Mouse (Mus musculus) embryonic facial prominence, embryonic 12.5 days (tissue): ENCODE measurements around the gene Nkiras2. TPM values are rescaled to one million over a fixed set of nuclear protein-coding genes. Genes with fewer than 3 reads are reported as not detected.
A peak's percentile ranks its signal among the peaks of the same experiment; 100 is the strongest.

Experiments used
- ATAC-seq: fragments of 200-750 bp; cut with Nextera tagmentation; 2 replicates; pipeline ENCODE4 v1.8.0; 2017; ENCODE audit not compliant: insufficient number of reproducible peaks, insufficient read depth, low FRiP score, low TSS enrichment
- H3K27ac ChIP-seq: fragments of 300-500 bp; sonication (generic); 2 replicates; pipeline ENCODE4 v1.5.1; 2016; ENCODE audit warnings: mild to moderate bottlenecking
- H3K27me3 ChIP-seq: fragments of 300-500 bp; sonication (generic); 2 replicates; pipeline ENCODE4 v1.6.1; 2016; ENCODE audit warnings: mild to moderate bottlenecking, moderate library complexity
- H3K36me3 ChIP-seq: fragments of 300-500 bp; sonication (generic); 2 replicates; pipeline ENCODE4 v1.6.1; 2016; ENCODE audit warnings: mild to moderate bottlenecking
- H3K4me1 ChIP-seq: fragments of 300-500 bp; sonication (generic); 2 replicates; pipeline ENCODE4 v1.6.1; 2016
- H3K4me2 ChIP-seq: fragments of 300-500 bp; sonication (generic); replicated peaks from 2 replicates; pipeline ENCODE4 v1.6.1; 2016; ENCODE audit warnings: mild to moderate bottlenecking, moderate library complexity
- H3K4me3 ChIP-seq: fragments of 300-500 bp; sonication (generic); 2 replicates; pipeline ENCODE4 v1.5.1; 2016; ENCODE audit warnings: mild to moderate bottlenecking
- H3K9ac ChIP-seq: fragments of 300-500 bp; sonication (generic); 2 replicates; pipeline ENCODE4 v1.6.1; 2016; ENCODE audit warnings: mild to moderate bottlenecking, moderate library complexity
- H3K9me3 ChIP-seq: fragments of 300-500 bp; sonication (generic); 2 replicates; pipeline ENCODE4 v1.6.1; 2016; ENCODE audit warnings: mild to moderate bottlenecking, moderate library complexity
- WGBS: fragments of 180-500 bp; shearing (Covaris S2); methylation state at CpG from one replicate; pipeline ENCODE4 v1.1.7; 2016; 5-methylcytosine and 5-hydroxymethylcytosine counted together
- polyA plus RNA-seq: library from polyadenylated mRNA; unstranded; fragments of >200 nt; fragmentation: Nextera tagmentation; extraction: Ambion mirVana; gene quantifications from 2 replicates; pipeline ENCODE4 v1.2.1, GENCODE M21; 2016

The Nkiras2 gene
- polyA plus RNA-seq = 80.6 and 83.7 TPM in 2 replicates

DNA sequence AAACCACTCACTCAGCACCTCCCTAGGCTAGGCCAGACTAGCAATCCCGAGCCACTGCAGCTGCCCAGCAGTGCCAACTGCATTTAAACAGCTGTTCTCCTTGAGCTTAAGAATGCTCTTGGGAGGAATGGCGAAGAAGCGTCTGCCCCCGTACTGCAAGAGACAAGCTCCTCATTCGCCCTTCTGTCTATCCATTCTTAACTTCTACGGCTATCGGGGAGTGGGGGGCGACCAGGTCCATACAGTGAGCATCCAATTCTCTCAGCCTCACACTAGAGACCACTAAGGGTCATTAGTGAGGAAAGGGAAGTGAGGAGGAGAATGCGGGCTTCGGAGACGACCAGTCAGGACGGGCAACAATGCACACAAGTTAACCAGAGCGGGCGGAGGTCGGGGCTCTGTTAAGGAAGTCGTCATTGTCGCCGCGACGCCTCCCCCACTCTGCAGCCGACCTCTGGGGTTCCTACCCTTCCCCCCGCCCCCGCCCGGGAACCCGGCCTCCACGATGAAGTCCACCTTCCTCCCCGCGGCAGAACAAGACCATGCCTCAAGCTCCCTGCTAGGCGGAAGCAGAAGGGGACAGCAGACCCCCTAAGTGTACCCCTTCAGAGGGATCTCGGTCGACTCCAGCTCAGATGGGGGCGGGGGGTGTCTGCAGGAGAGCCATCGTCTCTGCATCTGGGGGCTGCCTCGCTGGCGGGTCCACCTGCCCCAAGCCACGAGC is at the start of gene Nkiras2:
Gene Nkiras2 (plus strand): TSS at position 484 of the 724 bp plus-strand sequence.
- WGBS = under 1% methylated on average over 36 of the region's 36 CpGs
- Histone ChIP-seq H3K36me3 (0 out of 2 replicates have a peak, but pooled peaks cover 10% of the 10 kb centered on the region), H3K9ac (peak within 1 kb of the TSS; percentile 87), H3K4me1 (peaks cover 28% of the 10 kb centered on the region), H3K4me3 (peak within 1 kb of the TSS; percentile 85), H3K27ac (peak within 1 kb of the TSS; percentile 90), H3K4me2 (peak within 1 kb of the TSS; percentile 84), H3K9me3 (no peaks in the 10 kb centered on the region), H3K27me3 (no peaks in the 10 kb centered on the region)
- ATAC-seq = peak; percentile 48; the same call in 1 of the 2 replicates

DNA sequence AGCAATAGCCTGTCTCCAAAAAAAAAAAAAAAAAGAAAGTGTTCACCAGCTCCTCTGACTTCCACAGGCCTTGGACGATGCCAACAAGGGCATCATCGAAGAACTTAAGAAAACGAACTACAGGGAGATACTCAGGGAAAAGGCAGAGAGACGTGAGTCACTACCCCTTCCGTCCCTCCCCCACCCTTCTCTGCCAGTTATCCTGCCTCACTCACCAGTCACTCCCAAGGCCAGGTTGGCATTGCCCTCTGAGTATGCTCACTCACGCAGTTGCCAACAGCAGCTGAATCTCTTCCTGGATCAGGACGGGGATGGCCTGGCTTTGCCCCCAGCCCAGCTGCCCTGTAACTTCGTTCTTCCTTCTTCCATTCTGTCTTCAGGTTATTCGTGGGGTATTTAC is 49.3 kb upstream of the Nkiras2 start:
- H3K27me3 ChIP-seq = peaks cover 13% of the 10 kb centered on the region; the same call in 1 of the 2 replicates
- H3K4me3 ChIP-seq = no peak overlapping the region
- no peak overlapping the region for H3K27ac ChIP-seq
- 64% methylated on average over 9 of the region's 9 CpGs for WGBS
- ATAC-seq = no peak
- no peaks in the 10 kb centered on the region for H3K36me3 ChIP-seq
- H3K4me2 ChIP-seq = no peak overlapping the region
- no peaks in the 10 kb centered on the region for H3K9me3 ChIP-seq
- peaks cover 8% of the 10 kb centered on the region; the same call in 1 of the 2 replicates for H3K4me1 ChIP-seq
- no peak overlapping the region for H3K9ac ChIP-seq

DNA sequence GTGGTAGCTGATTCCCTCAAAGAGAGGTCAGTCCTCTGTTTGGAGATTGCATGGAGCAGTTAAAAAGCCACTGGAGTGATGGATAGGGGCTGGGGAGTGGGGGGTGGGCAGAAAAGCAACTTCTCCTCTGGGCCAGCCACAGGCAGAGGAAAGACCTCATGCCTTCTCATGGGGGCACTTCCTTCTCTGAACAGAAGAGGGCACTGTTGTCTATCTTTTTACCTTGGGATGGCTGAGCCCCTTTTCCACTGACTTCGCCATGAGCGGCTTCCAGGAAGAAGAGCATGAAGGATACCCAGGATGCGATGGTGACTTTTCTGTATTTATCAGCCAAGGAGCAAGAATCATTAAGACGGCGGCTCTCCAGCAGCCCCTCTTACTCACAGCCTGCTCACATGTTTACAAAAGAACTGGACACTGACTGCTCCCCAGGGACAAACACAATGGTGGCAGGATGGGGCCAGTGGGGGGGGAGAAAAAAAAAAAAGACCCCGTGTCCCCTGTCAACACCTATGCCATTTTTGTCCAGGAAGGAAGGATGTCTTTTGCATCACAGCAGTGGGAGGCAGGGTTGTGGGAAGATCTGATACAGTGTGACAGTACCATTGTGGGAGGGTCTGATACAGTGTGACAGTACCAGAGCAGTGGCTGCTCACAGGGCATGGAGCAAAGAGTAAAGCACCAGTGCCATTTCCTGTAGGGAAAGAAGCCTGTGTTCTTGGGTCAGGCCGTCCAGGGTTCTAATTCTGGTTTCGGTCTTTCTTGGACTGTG is 48.4 kb upstream of the Nkiras2 start:
- no peak overlapping the region; the same call in 1 of the 2 replicates for H3K9ac ChIP-seq
- H3K4me1 ChIP-seq = peaks cover 13% of the 10 kb centered on the region
- WGBS = 12% methylated on average over 8 of the region's 8 CpGs
- no peaks in the 10 kb centered on the region for H3K36me3 ChIP-seq
- no peak for ATAC-seq
- H3K27ac ChIP-seq = no peak overlapping the region
- peak overlapping the region; percentile 39 for H3K4me2 ChIP-seq
- peaks cover 13% of the 10 kb centered on the region; the same call in 1 of the 2 replicates for H3K27me3 ChIP-seq
- no peaks in the 10 kb centered on the region for H3K9me3 ChIP-seq
- peak overlapping the region; percentile 14; the same call in 1 of the 2 replicates for H3K4me3 ChIP-seq

DNA sequence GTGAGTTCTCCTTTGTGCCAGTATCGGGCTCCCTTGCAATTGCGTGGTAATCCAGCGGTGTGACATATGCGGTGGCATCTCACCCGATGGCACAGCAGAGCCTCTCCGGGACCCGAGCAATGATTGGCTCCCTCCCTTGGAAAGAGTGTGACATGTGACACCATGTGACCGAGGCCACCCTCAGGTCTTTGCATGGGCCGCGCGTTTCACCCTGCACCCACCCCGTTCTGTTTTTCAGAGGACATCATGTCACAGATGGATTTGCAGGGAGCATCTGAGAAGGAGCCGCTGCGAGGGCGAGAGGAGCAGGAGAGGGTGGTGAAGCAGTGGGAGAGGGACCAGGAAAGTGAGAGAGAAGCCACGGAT is 47.9 kb upstream of the Nkiras2 start:
- Histone ChIP-seq H3K4me2 (peak overlapping the region; percentile 39), H3K36me3 (no peaks in the 10 kb centered on the region), H3K9ac (no peak overlapping the region; the same call in 1 of the 2 replicates), H3K27ac (no peak overlapping the region), H3K4me3 (peak overlapping the region; percentile 14; the same call in 1 of the 2 replicates), H3K9me3 (no peaks in the 10 kb centered on the region), H3K27me3 (peaks cover 13% of the 10 kb centered on the region; the same call in 1 of the 2 replicates), H3K4me1 (peaks cover 18% of the 10 kb centered on the region)
- no peak for ATAC-seq
- WGBS = 9% methylated on average over 16 of the region's 16 CpGs

DNA sequence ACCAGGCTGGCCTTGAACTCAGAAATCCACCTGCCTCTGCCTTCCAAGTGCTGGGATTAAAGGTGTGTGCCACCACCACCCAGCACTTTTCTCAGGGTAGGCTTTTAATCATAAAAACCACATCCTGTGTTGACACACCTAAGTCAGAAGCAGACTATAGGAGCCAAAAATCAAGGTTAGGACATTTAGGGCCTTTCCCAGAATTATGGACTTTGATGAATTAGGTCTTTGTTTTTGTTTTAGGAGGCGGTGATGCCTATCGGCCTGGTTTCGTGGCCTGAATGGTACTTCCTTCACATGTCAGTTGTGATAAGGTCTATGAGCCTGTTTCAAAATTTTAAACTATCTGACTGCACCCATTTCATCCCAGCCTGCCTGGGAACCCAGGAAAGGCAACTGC is 44.9 kb upstream of the Nkiras2 start:
- Histone ChIP-seq H3K4me1 (peaks cover 25% of the 10 kb centered on the region), H3K9ac (no peak overlapping the region), H3K27ac (no peak overlapping the region), H3K27me3 (peaks cover 13% of the 10 kb centered on the region; the same call in 1 of the 2 replicates), H3K4me3 (peak overlapping the region; percentile 48; the same call in 1 of the 2 replicates), H3K4me2 (peak overlapping the region; percentile 51), H3K9me3 (no peaks in the 10 kb centered on the region), H3K36me3 (0 out of 2 replicates have a peak, but pooled peaks cover 13% of the 10 kb centered on the region)
- ATAC-seq = no peak
- 93% methylated on average over 3 of the region's 3 CpGs for WGBS

DNA sequence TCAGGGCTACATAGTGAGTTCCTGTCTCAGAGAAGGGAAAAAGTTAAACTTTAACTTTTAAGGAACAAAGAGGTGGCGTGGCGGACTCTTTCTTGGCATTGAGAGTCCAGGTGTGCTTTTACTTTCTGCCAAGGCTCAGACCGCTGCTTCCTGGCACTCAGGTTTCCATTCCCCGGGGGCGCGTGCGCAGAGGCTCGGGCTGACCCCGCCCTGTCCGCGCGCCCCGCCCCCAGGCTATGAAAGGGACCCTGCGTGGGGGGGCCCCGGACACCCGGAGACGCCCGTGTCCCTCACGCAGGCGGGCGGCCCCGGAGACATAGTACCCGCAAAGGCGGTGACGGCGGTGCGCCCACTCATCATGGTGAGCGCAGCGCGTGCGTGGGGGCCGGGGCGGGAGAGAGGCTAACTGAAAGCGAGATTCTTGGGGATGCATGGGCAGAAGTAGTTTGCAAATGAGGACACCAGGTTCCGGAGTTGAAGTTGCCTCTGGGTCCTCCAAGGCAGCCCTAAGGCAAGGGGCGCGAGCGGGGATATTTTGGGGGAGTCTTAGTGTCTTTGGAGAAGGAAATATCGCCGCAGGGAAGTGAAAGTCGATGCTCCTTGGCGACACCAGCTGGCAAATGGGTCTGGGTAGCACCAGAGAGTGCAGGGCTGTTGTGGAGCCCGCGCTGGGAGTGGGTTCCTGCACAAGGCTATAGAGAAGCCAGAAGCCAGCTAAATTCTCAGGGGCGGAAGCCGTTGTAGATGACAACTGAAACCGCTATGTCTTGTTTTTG is 44.1 kb upstream of the Nkiras2 start, which contains the start of gene Cnp:
Gene Cnp (plus strand): TSS at position 197 of the 776 bp plus-strand sequence.
- WGBS = 2% methylated on average over 47 of the region's 47 CpGs
- peaks cover 25% of the 10 kb centered on the region for H3K4me1 ChIP-seq
- peak within 1 kb of the TSS; percentile 59 for H3K27ac ChIP-seq
- no peak; the same call in 1 of the 2 replicates for ATAC-seq
- peak within 1 kb of the TSS; percentile 51 for H3K4me2 ChIP-seq
- no peaks in the 10 kb centered on the region for H3K9me3 ChIP-seq
- H3K4me3 ChIP-seq = peak within 1 kb of the TSS; percentile 48
- H3K36me3 ChIP-seq = peaks cover 20% of the 10 kb centered on the region
- peak within 1 kb of the TSS; percentile 25; the same call in 1 of the 2 replicates for H3K9ac ChIP-seq
- peaks cover 13% of the 10 kb centered on the region; the same call in 1 of the 2 replicates for H3K27me3 ChIP-seq

DNA sequence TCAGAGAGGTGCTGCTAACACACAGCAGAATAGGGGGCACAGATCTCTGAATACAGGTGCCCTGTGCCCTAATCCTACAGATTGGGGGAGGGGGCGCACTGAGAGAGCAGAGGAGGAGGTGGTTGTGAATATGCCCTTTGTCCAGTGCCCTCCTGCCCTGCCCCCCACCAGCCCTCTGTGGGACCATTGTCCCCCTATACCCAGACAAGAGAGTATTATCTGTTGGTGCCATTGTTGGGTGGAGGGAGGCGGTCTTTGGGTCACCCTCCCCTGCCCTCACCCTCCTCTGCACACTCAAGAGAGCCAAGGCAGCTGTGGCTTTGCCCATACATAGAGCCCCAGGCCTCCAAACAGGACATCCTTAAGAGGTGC is 43.6 kb upstream of the Nkiras2 start:
- Histone ChIP-seq H3K27ac (peak overlapping the region; percentile 59), H3K9me3 (no peaks in the 10 kb centered on the region), H3K4me2 (peak overlapping the region; percentile 51), H3K9ac (0 out of 2 replicates have a peak overlapping the region, but pooled peaks have one; percentile 25), H3K4me3 (peak overlapping the region; percentile 48), H3K4me1 (peaks cover 25% of the 10 kb centered on the region), H3K27me3 (peaks cover 13% of the 10 kb centered on the region; the same call in 1 of the 2 replicates), H3K36me3 (peaks cover 26% of the 10 kb centered on the region)
- no peak for ATAC-seq
- whole genome bisulfite sequencing = 21% methylated on average over 2 of the region's 2 CpGs

DNA sequence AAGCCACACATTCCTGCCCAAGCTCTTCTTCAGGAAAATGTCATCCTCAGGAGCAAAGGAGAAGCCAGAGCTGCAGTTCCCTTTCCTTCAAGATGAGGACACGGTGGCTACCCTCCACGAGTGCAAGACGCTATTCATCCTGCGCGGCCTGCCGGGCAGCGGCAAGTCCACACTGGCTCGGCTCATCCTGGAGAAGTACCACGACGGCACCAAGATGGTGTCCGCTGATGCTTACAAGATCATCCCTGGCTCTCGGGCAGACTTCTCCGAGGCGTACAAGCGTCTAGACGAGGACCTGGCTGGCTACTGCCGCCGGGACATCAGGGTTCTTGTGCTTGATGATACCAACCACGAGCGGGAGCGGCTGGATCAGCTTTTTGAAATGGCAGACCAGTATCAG is 42.8 kb upstream of the Nkiras2 start:
- H3K4me2 ChIP-seq = no peak overlapping the region
- H3K9me3 ChIP-seq = no peaks in the 10 kb centered on the region
- H3K36me3 ChIP-seq = peaks cover 33% of the 10 kb centered on the region
- H3K4me3 ChIP-seq = no peak overlapping the region
- H3K9ac ChIP-seq = no peak overlapping the region
- peaks cover 18% of the 10 kb centered on the region for H3K4me1 ChIP-seq
- peaks cover 9% of the 10 kb centered on the region; the same call in 1 of the 2 replicates for H3K27me3 ChIP-seq
- 67% methylated on average over 21 of the region's 21 CpGs for WGBS
- no peak for ATAC-seq
- H3K27ac ChIP-seq = no peak overlapping the region; the same call in 1 of the 2 replicates

DNA sequence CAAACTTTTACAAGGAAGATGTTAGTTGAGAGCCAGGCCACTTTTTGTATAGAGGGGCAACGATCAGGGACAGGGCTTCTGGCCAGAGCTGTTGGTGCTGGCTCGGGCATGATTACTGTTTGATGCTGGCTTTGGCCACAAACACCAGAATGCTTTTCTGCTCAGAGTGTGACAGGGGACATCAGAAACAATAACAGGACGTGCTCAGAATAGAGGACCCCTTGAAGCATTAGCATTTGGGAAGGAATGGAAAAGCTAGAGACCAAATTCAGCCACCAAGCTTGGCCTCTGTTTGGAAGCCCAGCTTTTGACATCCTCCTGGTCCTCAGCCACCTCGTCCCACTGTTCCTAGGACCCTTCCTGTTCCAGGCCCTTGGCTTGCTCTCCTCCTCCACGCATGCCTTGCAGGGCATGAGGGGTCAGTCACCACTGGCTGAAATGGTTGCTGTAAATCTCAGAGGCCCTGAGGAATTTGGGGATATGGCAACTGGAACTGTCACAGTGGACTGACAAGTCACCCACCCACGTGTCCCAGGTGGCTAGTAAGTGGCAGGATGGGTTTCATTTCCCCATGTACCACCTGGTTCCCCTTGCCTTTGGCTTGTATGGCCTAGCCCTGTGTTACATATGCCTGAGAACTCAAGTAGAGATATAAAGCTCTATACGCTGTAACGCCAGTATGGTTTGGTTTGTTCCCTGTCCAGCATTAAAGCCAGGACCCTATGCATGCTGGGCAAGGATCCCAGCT is 41.0 kb upstream of the Nkiras2 start:
- Histone ChIP-seq H3K4me3 (no peak overlapping the region), H3K27me3 (no peaks in the 10 kb centered on the region; the same call in 1 of the 2 replicates), H3K9me3 (no peaks in the 10 kb centered on the region), H3K27ac (no peak overlapping the region), H3K9ac (no peak overlapping the region), H3K4me1 (peaks cover 17% of the 10 kb centered on the region), H3K36me3 (peaks cover 51% of the 10 kb centered on the region), H3K4me2 (no peak overlapping the region)
- no peak for ATAC-seq
- 81% methylated on average over 8 of the region's 8 CpGs for WGBS

DNA sequence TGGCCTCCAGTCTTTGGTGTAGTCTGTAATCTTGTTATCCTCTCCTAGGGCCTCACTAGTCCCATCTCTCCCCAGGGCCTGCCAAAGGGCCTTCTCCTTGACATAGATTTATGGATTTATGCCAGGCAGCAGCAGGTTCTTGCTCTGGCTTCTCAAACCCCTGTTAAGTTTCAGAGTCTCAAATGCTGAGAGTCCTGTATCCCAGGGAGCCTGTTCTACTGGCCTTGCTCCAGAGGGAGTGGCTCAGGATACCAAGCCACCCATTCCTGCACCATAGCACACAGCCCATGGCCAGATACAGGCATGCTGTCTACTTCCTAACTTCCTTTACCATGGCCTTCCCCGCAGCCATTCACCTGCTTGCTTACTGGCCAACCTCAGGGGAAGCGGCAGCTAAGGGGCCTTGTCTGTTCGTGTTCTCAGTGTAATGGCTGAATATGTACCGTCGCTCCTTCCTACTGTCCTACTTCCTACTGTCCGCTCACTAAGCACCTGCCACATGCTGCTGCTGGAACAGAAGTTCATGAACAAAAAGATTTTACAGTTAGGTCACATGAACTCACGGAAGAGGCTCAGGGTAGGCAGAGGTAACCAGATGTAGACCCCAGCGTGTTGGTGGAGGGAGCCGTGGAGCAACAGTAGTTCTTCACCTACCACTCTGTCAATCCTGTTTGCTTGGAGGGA is 39.8 kb upstream of the Nkiras2 start:
- no peak overlapping the region for H3K4me2 ChIP-seq
- 95% methylated on average over 9 of the region's 9 CpGs for WGBS

More for the DNA sequence above, 39.8 kb upstream of the Nkiras2 start:
- ATAC-seq = no peak
- H3K27ac ChIP-seq = no peak overlapping the region
- no peak overlapping the region for H3K4me3 ChIP-seq
- H3K36me3 ChIP-seq = peaks cover 63% of the 10 kb centered on the region
- no peak overlapping the region for H3K9ac ChIP-seq
- peaks cover 17% of the 10 kb centered on the region for H3K4me1 ChIP-seq
- H3K9me3 ChIP-seq = no peaks in the 10 kb centered on the region
- H3K27me3 ChIP-seq = no peaks in the 10 kb centered on the region; the same call in 1 of the 2 replicates
